Mouse (Mus musculus): ENCODE data around the gene Pcx.

DNA sequence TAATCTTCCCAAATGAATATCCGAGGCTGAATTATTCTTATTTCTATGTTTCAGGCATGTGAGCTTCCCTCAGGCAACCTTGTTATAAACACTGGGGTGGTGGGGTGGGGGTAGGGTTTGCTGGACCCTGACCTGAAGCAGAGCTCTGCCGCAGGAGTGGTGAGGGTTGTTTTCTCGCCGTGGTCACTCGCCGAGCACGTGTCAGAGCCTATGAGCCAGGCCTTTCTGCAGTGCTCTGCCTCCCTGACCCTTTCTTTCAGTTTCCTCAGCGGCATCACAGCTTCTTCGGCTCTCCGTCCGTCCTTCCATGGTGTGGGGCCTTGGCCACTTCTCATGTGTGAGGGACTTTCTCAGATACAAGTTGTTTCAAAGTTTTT, 60.0 kb downstream of the Pcx start:
- TF ChIP-seq CTCF (IDR thresholded peaks at IDR 0.05; ENCODE audit: borderline replicate concordance, insufficient read depth, low read depth, low read length) (no peak), POLR2A (IDR thresholded peaks at IDR 0.05; ENCODE audit: borderline replicate concordance, insufficient read depth, low read length) (no peak)

All from cerebellum, adult 2 months (tissue).